Mouse (Mus musculus) neutrophil, adult 59 days (primary cell): ENCODE measurements around the gene Trp73. TPM values are rescaled to one million over a fixed set of nuclear protein-coding genes. Genes with fewer than 3 reads are reported as not detected.

Experiments used
- total RNA-seq, 2 experiments: library from RNA; stranded (reverse); gene quantifications; 1 replicate in 1 of 2; 2 replicates in 1 of 2; pipeline ENCODE4 v1.2.4; 2023

Trp73 gene
- total RNA-seq, result not detected

GRCm38 (mm10) chr4:154140182-154140212 is at the start of gene Trp73:
TSS of gene Trp73 (minus strand) at chr4:154140208.

GRCm38 (mm10) chr4:154170506-154171150 is 30.6 kb upstream of the Trp73 start, which contains the start of gene Megf6:
TSS of gene Megf6 (plus strand) at chr4:154170730.

GRCm38 (mm10) chr4:154160538-154161390 is 20.8 kb upstream of the Trp73 start, which contains the start of gene Tprgl:
TSS of gene Tprgl (minus strand) at chr4:154160666.

GRCm38 (mm10) chr4:154142211-154143040 is 2.4 kb upstream of the Trp73 start, which contains the start of gene Wrap73:
TSS of gene Wrap73 (plus strand) at chr4:154142372.

GRCm38 (mm10) chr4:154042577-154042976 is 97.4 kb downstream of the Trp73 start, which contains the start of gene Ccdc27:
TSS of gene Ccdc27 (minus strand) at chr4:154042677.

GRCm38 (mm10) chr4:154025641-154026440 is 114.2 kb downstream of the Trp73 start, which contains the start of gene Smim1:
TSS of gene Smim1 (minus strand) at chr4:154026230.

GRCm38 (mm10) chr4:154011646-154012089 is 128.3 kb downstream of the Trp73 start, which contains the start of gene Lrrc47:
TSS of gene Lrrc47 (plus strand) at chr4:154011731.

Other genes starting within 250 kb of the Trp73 start
- 10 to 100 TPM; 21.4 to 22.0 TPM for gene A430005L14Rik, start 183.0 kb downstream of the Trp73 start, total RNA-seq
- 10 to 100 TPM in 1 of 2 experiments, 1 to 10 TPM in 1; 8.2 to 12.5 TPM for gene Dffb, start 165.1 kb downstream of the Trp73 start, total RNA-seq
- 1 to 10 TPM; 7.3 to 7.4 TPM for gene Cep104, start 165.0 kb downstream of the Trp73 start, total RNA-seq
- 10 to 100 TPM; 26.2 to 36.5 TPM for gene Lrrc47, start 128.5 kb downstream of the Trp73 start, total RNA-seq
- 1 to 10 TPM; 1.9 to 8.9 TPM for gene Smim1, start 114.0 kb downstream of the Trp73 start, total RNA-seq
- gene Ccdc27, start 97.5 kb downstream of the Trp73 start, total RNA-seq, result not detected
- 1 to 10 TPM; 6.4 to 7.6 TPM for gene Wrap73, start 2.2 kb upstream of the Trp73 start, total RNA-seq
- 100 to 1,000 TPM; 158 to 165 TPM for gene Tprgl, start 20.5 kb upstream of the Trp73 start, total RNA-seq
- under 1 TPM; 0.46 to 0.62 TPM for gene Megf6, start 30.5 kb upstream of the Trp73 start, total RNA-seq
- not detected for gene Arhgef16, start 161.5 kb upstream of the Trp73 start, total RNA-seq
- gene B230104I21Rik, start 195.9 kb upstream of the Trp73 start, total RNA-seq, result not detected